Mouse (Mus musculus): ENCODE results near the gene Fam136a. TPM values are rescaled to one million over a fixed set of nuclear protein-coding genes. Genes with fewer than 3 reads are reported as not detected.

Fam136a gene
- polyA plus RNA-seq, 1 experiment from 2014 or later, result 176 TPM

- no peaks in the 10 kb centered on the region for H3K27me3 ChIP-seq (replicated peaks; ENCODE audit: control insufficient read depth, insufficient read depth, low read length)
- no peaks in the 10 kb centered on the region for H3K36me3 ChIP-seq (ENCODE audit: control insufficient read depth, insufficient read depth, low read length)
- 89% methylated on average over 7 of the region's 7 CpGs for WGBS
- no peak overlapping the region for H3K9ac ChIP-seq (ENCODE audit: low read depth, low read length)
- no peak overlapping the region for H3K4me2 ChIP-seq (ENCODE audit: low read depth, low read length)
- no peak for ATAC-seq
- H3K4me1 ChIP-seq (ENCODE audit: control insufficient read depth, insufficient read depth, low read length), result peaks cover 1% of the 10 kb centered on the region
- no peaks in the 10 kb centered on the region for H3K9me3 ChIP-seq (ENCODE audit: control insufficient read depth, low read length)
- no peak overlapping the region for H3K4me3 ChIP-seq (ENCODE audit: low read length)
- no peak overlapping the region for H3K27ac ChIP-seq (ENCODE audit: low read length)
Measured at GRCm38 (mm10) chr6:86361373-86361772, 4.1 kb upstream of the Fam136a start.

GRCm38 (mm10) chr6:86364442-86365141 lies 854 bp upstream of the Fam136a start:
- 0 out of 2 replicates have a peak, but pooled peaks cover 2% of the 10 kb centered on the region for H3K36me3 ChIP-seq (ENCODE audit: control insufficient read depth, insufficient read depth, low read length)
- no peaks in the 10 kb centered on the region for H3K27me3 ChIP-seq (replicated peaks; ENCODE audit: control insufficient read depth, insufficient read depth, low read length)
- peak overlapping the region; percentile 78 for H3K4me2 ChIP-seq (ENCODE audit: low read depth, low read length)
- WGBS, result 2% methylated on average over 17 of the region's 17 CpGs
- peaks cover 5% of the 10 kb centered on the region for H3K4me1 ChIP-seq (ENCODE audit: control insufficient read depth, insufficient read depth, low read length)
- H3K4me3 ChIP-seq (ENCODE audit: low read length), result peak overlapping the region; percentile 64
- peak overlapping the region; percentile 62 for H3K9ac ChIP-seq (ENCODE audit: low read depth, low read length)
- no peak overlapping the region for H3K27ac ChIP-seq (ENCODE audit: low read length)
- peak; percentile 39 for ATAC-seq
- no peaks in the 10 kb centered on the region for H3K9me3 ChIP-seq (ENCODE audit: control insufficient read depth, low read length)

- Histone ChIP-seq H3K4me1 (ENCODE audit: control insufficient read depth, insufficient read depth, low read length) (peaks cover 11% of the 10 kb centered on the region), H3K27ac (ENCODE audit: low read length) (peak overlapping the region; percentile 95), H3K4me3 (ENCODE audit: low read length) (peak overlapping the region; percentile 64), H3K9me3 (ENCODE audit: control insufficient read depth, low read length) (no peaks in the 10 kb centered on the region), H3K36me3 (ENCODE audit: control insufficient read depth, insufficient read depth, low read length) (0 out of 2 replicates have a peak, but pooled peaks cover 3% of the 10 kb centered on the region), H3K27me3 (replicated peaks; ENCODE audit: control insufficient read depth, insufficient read depth, low read length) (no peaks in the 10 kb centered on the region), H3K9ac (ENCODE audit: low read depth, low read length) (peak overlapping the region; percentile 89), H3K4me2 (ENCODE audit: low read depth, low read length) (peak overlapping the region; percentile 60)
- no peak; the same call in 1 of the 2 replicates for ATAC-seq
- WGBS, result 35% methylated on average over 25 of the region's 25 CpGs
Measured at GRCm38 (mm10) chr6:86366125-86366852, 843 bp downstream of the Fam136a start.

GRCm38 (mm10) chr6:86366853-86367249 lies 1.4 kb downstream of the Fam136a start:
- no peak for ATAC-seq
- Histone ChIP-seq H3K9me3 (ENCODE audit: control insufficient read depth, low read length) (no peaks in the 10 kb centered on the region), H3K9ac (ENCODE audit: low read depth, low read length) (peak overlapping the region; percentile 89), H3K36me3 (ENCODE audit: control insufficient read depth, insufficient read depth, low read length) (0 out of 2 replicates have a peak, but pooled peaks cover 3% of the 10 kb centered on the region), H3K4me1 (ENCODE audit: control insufficient read depth, insufficient read depth, low read length) (peaks cover 11% of the 10 kb centered on the region), H3K27ac (ENCODE audit: low read length) (peak overlapping the region; percentile 95), H3K27me3 (replicated peaks; ENCODE audit: control insufficient read depth, insufficient read depth, low read length) (no peaks in the 10 kb centered on the region), H3K4me3 (ENCODE audit: low read length) (peak overlapping the region; percentile 64), H3K4me2 (ENCODE audit: low read depth, low read length) (peak overlapping the region; percentile 60)
- WGBS, result 67% methylated on average over 2 of the region's 2 CpGs

- Histone ChIP-seq H3K4me1 (ENCODE audit: control insufficient read depth, insufficient read depth, low read length) (peaks cover 22% of the 10 kb centered on the region), H3K9me3 (ENCODE audit: control insufficient read depth, low read length) (no peaks in the 10 kb centered on the region), H3K4me3 (ENCODE audit: low read length) (no peak overlapping the region), H3K36me3 (ENCODE audit: control insufficient read depth, insufficient read depth, low read length) (0 out of 2 replicates have a peak, but pooled peaks cover 3% of the 10 kb centered on the region), H3K27me3 (replicated peaks; ENCODE audit: control insufficient read depth, insufficient read depth, low read length) (no peaks in the 10 kb centered on the region), H3K27ac (ENCODE audit: low read length) (no peak overlapping the region), H3K4me2 (ENCODE audit: low read depth, low read length) (no peak overlapping the region), H3K9ac (ENCODE audit: low read depth, low read length) (no peak overlapping the region)
- no peak for ATAC-seq
- WGBS, result 95% methylated on average over 5 of the region's 5 CpGs
Measured at GRCm38 (mm10) chr6:86368479-86368878, 3.0 kb downstream of the Fam136a start.

- H3K9me3 ChIP-seq (ENCODE audit: control insufficient read depth, low read length), result no peaks in the 10 kb centered on the region
- peak overlapping the region; percentile 83; the same call in 1 of the 2 replicates for H3K9ac ChIP-seq (ENCODE audit: low read depth, low read length)
Measured at GRCm38 (mm10) chr6:86370093-86370713, 4.8 kb downstream of the Fam136a start.

GRCm38 (mm10) chr6:86370764-86371339 lies 5.4 kb downstream of the Fam136a start, which contains the start of gene Snrpg:
Snrpg (plus strand) TSS chr6:86371304.
- Histone ChIP-seq H3K4me3 (ENCODE audit: low read length) (peak within 1 kb of the TSS; percentile 87), H3K9me3 (ENCODE audit: control insufficient read depth, low read length) (no peaks in the 10 kb centered on the region), H3K36me3 (ENCODE audit: control insufficient read depth, insufficient read depth, low read length) (0 out of 2 replicates have a peak, but pooled peaks cover 3% of the 10 kb centered on the region), H3K4me2 (ENCODE audit: low read depth, low read length) (peak within 1 kb of the TSS; percentile 82), H3K9ac (ENCODE audit: low read depth, low read length) (peak within 1 kb of the TSS; percentile 83), H3K4me1 (ENCODE audit: control insufficient read depth, insufficient read depth, low read length) (peaks cover 22% of the 10 kb centered on the region), H3K27ac (ENCODE audit: low read length) (peak within 1 kb of the TSS; percentile 85), H3K27me3 (replicated peaks; ENCODE audit: control insufficient read depth, insufficient read depth, low read length) (no peaks in the 10 kb centered on the region)
- ATAC-seq, result peak; percentile 1; the same call in 1 of the 2 replicates
- WGBS, result 15% methylated on average over 15 of the region's 15 CpGs

More at GRCm38 (mm10) chr6:86370093-86370713, 4.8 kb downstream of the Fam136a start:
- 0 out of 2 replicates have a peak, but pooled peaks cover 3% of the 10 kb centered on the region for H3K36me3 ChIP-seq (ENCODE audit: control insufficient read depth, insufficient read depth, low read length)
- H3K27me3 ChIP-seq (replicated peaks; ENCODE audit: control insufficient read depth, insufficient read depth, low read length), result no peaks in the 10 kb centered on the region
- peak overlapping the region; percentile 87; the same call in 1 of the 2 replicates for H3K4me3 ChIP-seq (ENCODE audit: low read length)
- ATAC-seq, result no peak
- 0 out of 2 replicates have a peak overlapping the region, but pooled peaks have one; percentile 85 for H3K27ac ChIP-seq (ENCODE audit: low read length)
- peaks cover 22% of the 10 kb centered on the region for H3K4me1 ChIP-seq (ENCODE audit: control insufficient read depth, insufficient read depth, low read length)
- 78% methylated on average over 3 of the region's 3 CpGs for WGBS
- peak overlapping the region; percentile 82; the same call in 1 of the 2 replicates for H3K4me2 ChIP-seq (ENCODE audit: low read depth, low read length)

GRCm38 (mm10) chr6:86371340-86371911 lies 6.0 kb downstream of the Fam136a start:
- no peaks in the 10 kb centered on the region for H3K27me3 ChIP-seq (replicated peaks; ENCODE audit: control insufficient read depth, insufficient read depth, low read length)
- H3K9me3 ChIP-seq (ENCODE audit: control insufficient read depth, low read length), result no peaks in the 10 kb centered on the region
- ATAC-seq, result peak; percentile 97
- peaks cover 20% of the 10 kb centered on the region for H3K4me1 ChIP-seq (ENCODE audit: control insufficient read depth, insufficient read depth, low read length)
- H3K36me3 ChIP-seq (ENCODE audit: control insufficient read depth, insufficient read depth, low read length), result 0 out of 2 replicates have a peak, but pooled peaks cover 3% of the 10 kb centered on the region
- peak overlapping the region; percentile 83 for H3K9ac ChIP-seq (ENCODE audit: low read depth, low read length)
- peak overlapping the region; percentile 87 for H3K4me3 ChIP-seq (ENCODE audit: low read length)
- H3K27ac ChIP-seq (ENCODE audit: low read length), result peak overlapping the region; percentile 85
- peak overlapping the region; percentile 82 for H3K4me2 ChIP-seq (ENCODE audit: low read depth, low read length)
- WGBS, result under 1% methylated on average over 50 of the region's 50 CpGs
